Comparison of ENCODE assay signal across 9 mouse cellular contexts in the genomic region with DNA sequence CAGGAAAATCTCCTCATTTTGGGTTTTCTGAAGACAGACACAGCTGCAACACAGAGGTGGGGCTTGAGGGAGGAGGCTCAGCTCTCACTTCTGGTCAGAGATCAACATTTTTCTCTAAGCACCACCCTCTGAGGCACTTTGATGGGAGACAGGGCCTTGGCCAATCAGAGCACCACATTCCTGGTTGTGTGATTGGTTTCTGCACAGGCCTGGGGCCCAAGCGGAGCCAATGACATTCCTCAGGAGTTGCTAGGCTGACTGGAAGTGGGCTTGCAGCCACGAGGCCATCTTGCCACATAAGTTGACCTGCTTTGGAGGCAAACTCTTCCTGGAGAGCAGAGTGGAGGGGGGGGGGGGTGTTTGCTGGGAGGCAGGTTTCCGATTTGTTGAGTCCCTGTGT. TPM values are rescaled to one million over a fixed set of nuclear protein-coding genes. Genes with fewer than 3 reads are reported as not detected.
DNase-seq lines count a peak whose midpoint lies in the region; ATAC-seq and TF ChIP-seq lines count a peak whose summit lies in the region.
"Had no signal": no experiment of that assay in that cellular context is flagged by ENCODE, and none has a peak within 500 bp of the region (broad histone marks: within the 10 kb centered on the region; RNA-seq: fewer than 3 reads in every experiment).

No protein-coding gene starts in this region.

- no peak overlapping the region for H3K9ac ChIP-seq in midbrain, embryonic 14.5 days (replicated peaks; ENCODE audit: low read length)
- H3K9ac ChIP-seq in midbrain, embryonic 15.5 days, result no peak overlapping the region
- 0 out of 2 replicates have a peak overlapping the region, but pooled peaks have one; percentile 11 for H3K9ac ChIP-seq in heart, embryonic 16.5 days (ENCODE audit: low read length)

- TF ChIP-seq POLR2A in myocyte (IDR thresholded peaks at IDR 0.05; ENCODE audit: insufficient read length, low read depth), result no peak

- no peak for TF ChIP-seq CTCF in layer of hippocampus, adult 2 months (conservative IDR thresholded peaks at IDR 0.05)

- H3K27ac ChIP-seq in midbrain, embryonic 14.5 days (replicated peaks; ENCODE audit: low read depth, low read length), result no peak overlapping the region
- H3K27ac ChIP-seq in midbrain, embryonic 15.5 days, result no peak overlapping the region
- no peak overlapping the region for H3K27ac ChIP-seq in heart, embryonic 16.5 days (ENCODE audit: low read length)
- no peak overlapping the region for H3K27ac ChIP-seq in layer of hippocampus, adult 2 months

- H3K4me3 ChIP-seq in midbrain, embryonic 14.5 days (replicated peaks; ENCODE audit: low read depth, low read length), result no peak overlapping the region
- H3K4me3 ChIP-seq in midbrain, embryonic 15.5 days, result no peak overlapping the region
- no peak overlapping the region for H3K4me3 ChIP-seq in heart, embryonic 16.5 days (ENCODE audit: low read length)
- H3K4me3 ChIP-seq in layer of hippocampus, adult 2 months, result no peak overlapping the region
- no peak overlapping the region for H3K4me3 ChIP-seq in myocyte
- H3K4me3 ChIP-seq: megakaryocyte, embryonic 14.5 days had no signal

- H3ac ChIP-seq in myocyte (ENCODE audit: control insufficient read depth, insufficient read length), result no peak overlapping the region

- H3K9me3 ChIP-seq in midbrain, embryonic 14.5 days (ENCODE audit: control insufficient read depth, low read length), result no peaks in the 10 kb centered on the region
- H3K9me3 ChIP-seq in midbrain, embryonic 15.5 days, result no peaks in the 10 kb centered on the region
- no peaks in the 10 kb centered on the region for H3K9me3 ChIP-seq in heart, embryonic 16.5 days (replicated peaks; ENCODE audit: control insufficient read depth, low read length)
- H3K9me3 ChIP-seq: megakaryocyte, embryonic 14.5 days had no signal

- H3K4me2 ChIP-seq in midbrain, embryonic 14.5 days (ENCODE audit: low read length), result no peak overlapping the region
- no peak overlapping the region for H3K4me2 ChIP-seq in midbrain, embryonic 15.5 days
- H3K4me2 ChIP-seq in heart, embryonic 16.5 days (ENCODE audit: low read depth, low read length), result no peak overlapping the region
- H3K4me2 ChIP-seq in myocyte (ENCODE audit: low read depth), result peak overlapping the region; percentile 34

- H3K27me3 ChIP-seq in midbrain, embryonic 14.5 days (ENCODE audit: control insufficient read depth, insufficient read depth, low read length), result no peaks in the 10 kb centered on the region
- 0 out of 2 replicates have a peak, but pooled peaks cover 3% of the 10 kb centered on the region for H3K27me3 ChIP-seq in midbrain, embryonic 15.5 days (replicated peaks)
- H3K27me3 ChIP-seq in heart, embryonic 16.5 days (ENCODE audit: control insufficient read depth, insufficient read depth, low read length), result no peaks in the 10 kb centered on the region; the same call in 1 of the 2 replicates
- H3K27me3 ChIP-seq in myocyte (ENCODE audit: control insufficient read depth, insufficient read depth, insufficient read length), result no peaks in the 10 kb centered on the region

- H3K79me2 ChIP-seq in myocyte (ENCODE audit: control insufficient read depth, insufficient read depth), result no peaks in the 10 kb centered on the region

- H3K36me3 ChIP-seq in midbrain, embryonic 14.5 days (ENCODE audit: control insufficient read depth, insufficient read depth, low read length), result no peaks in the 10 kb centered on the region
- H3K36me3 ChIP-seq in midbrain, embryonic 15.5 days (replicated peaks), result no peaks in the 10 kb centered on the region
- H3K36me3 ChIP-seq in heart, embryonic 16.5 days (ENCODE audit: control insufficient read depth, insufficient read depth), result no peaks in the 10 kb centered on the region
- no peaks in the 10 kb centered on the region for H3K36me3 ChIP-seq in myocyte (ENCODE audit: control insufficient read depth, insufficient read depth)

- peaks cover 4% of the 10 kb centered on the region; the same call in 1 of the 2 replicates for H3K4me1 ChIP-seq in midbrain, embryonic 14.5 days (ENCODE audit: control insufficient read depth, insufficient read depth, low read length)
- peaks cover 6% of the 10 kb centered on the region; the same call in 1 of the 2 replicates for H3K4me1 ChIP-seq in midbrain, embryonic 15.5 days
- H3K4me1 ChIP-seq in heart, embryonic 16.5 days (ENCODE audit: control insufficient read depth, insufficient read depth, low read length), result peaks cover 8% of the 10 kb centered on the region

- ATAC-seq in midbrain, embryonic 14.5 days (ENCODE audit: low FRiP score, low TSS enrichment), result no peak
- ATAC-seq in midbrain, embryonic 15.5 days (replicated peaks), result no peak
- no peak for ATAC-seq in heart, embryonic 16.5 days (replicated peaks; ENCODE audit: extremely low read depth, insufficient read depth, low FRiP score)

- WGBS in midbrain, embryonic 14.5 days, result 49% methylated on average over 3 of the region's 3 CpGs
- WGBS in midbrain, embryonic 15.5 days, result 47% methylated on average over 3 of the region's 3 CpGs
- 51% methylated on average over 3 of the region's 3 CpGs for WGBS in heart, embryonic 16.5 days

- DNase-seq in midbrain, embryonic 14.5 days, result peak; percentile 50
- peak; percentile 24 to 35 for DNase-seq in cerebellum, postnatal 36 days
- DNase-seq in layer of hippocampus, adult 2 months (ENCODE audit: low spot score in 2 of 2), result peak; percentile 24 to 34
- DNase-seq in spleen, postnatal 36 days (ENCODE audit: low spot score in 2 of 2), result no peak
- no peak for DNase-seq in left cerebral cortex, adult 9 months (ENCODE audit: low spot score in 2 of 2)

TF ChIP-seq in myocyte, 11 proteins besides CTCF, POLR2A, EP300 and RAD21:
- TF ChIP-seq MYOG (IDR thresholded peaks at IDR 0.05; ENCODE audit: control insufficient read depth in 1 of 3, insufficient read depth in 1 of 3, insufficient read length in 2 of 3, low read depth in 2 of 3) (no peak), TCF12 (IDR thresholded peaks at IDR 0.05; ENCODE audit: insufficient read depth, poor library complexity, severe bottlenecking) (no peak), TCF3 (IDR thresholded peaks at IDR 0.05; ENCODE audit: insufficient read length, low read depth) (no peak), POLR2AphosphoS2 (IDR thresholded peaks at IDR 0.05; ENCODE audit: insufficient read length, low read depth) (no peak), MYOD1 (IDR thresholded peaks at IDR 0.05; ENCODE audit: control insufficient read depth in 1 of 3, insufficient read length in 2 of 3, low read depth in 2 of 3) (no peak), USF1 (IDR thresholded peaks at IDR 0.05; ENCODE audit: low read depth) (no peak), E2F4 (IDR thresholded peaks at IDR 0.05; ENCODE audit: insufficient read depth) (no peak), REST (IDR thresholded peaks at IDR 0.05; ENCODE audit: insufficient read depth, insufficient read length) (no peak), SRF (IDR thresholded peaks at IDR 0.05; ENCODE audit: control insufficient read depth, insufficient read length, low read depth) (no peak), CEBPB (IDR thresholded peaks at IDR 0.05; ENCODE audit: insufficient read depth, poor library complexity, severe bottlenecking) (no peak), MAX (IDR thresholded peaks at IDR 0.05; ENCODE audit: low read depth) (no peak)

RNA-seq across cellular contexts. Expression of a gene that starts 4.7 kb away (rescaled TPM):
- 11.9 and 14.1 TPM in 2 replicates for polyA plus RNA-seq in midbrain, embryonic 14.5 days (2014; fragmentation: Nextera tagmentation; extraction: Ambion mirVana)
- polyA plus RNA-seq in midbrain, embryonic 15.5 days (2015; fragmentation: Nextera tagmentation; extraction: Ambion mirVana), result 11.6 and 13.2 TPM in 2 replicates
- polyA plus RNA-seq in heart, embryonic 16.5 days (2015; fragmentation: Nextera tagmentation; extraction: Ambion mirVana), result 28.6 and 30.0 TPM in 2 replicates
- 10 to 100 TPM; 13.5 to 13.7 TPM for total RNA-seq in layer of hippocampus, adult 2 months (2021)
- polyA plus RNA-seq in myocyte (2012; fragmentation: generic; extraction: Trizol), result 7.4 TPM

Comparison
In these comparisons a context has a peak if more than half of its experiments do, and no peak if none do; other contexts are left out.
1. DNase-seq: peak in midbrain, embryonic 14.5 days (single experiment), cerebellum, postnatal 36 days (2 of 2) and layer of hippocampus, adult 2 months (2 of 2); none in spleen, postnatal 36 days (0 of 2) and left cerebral cortex, adult 9 months (0 of 2).